Mouse (Mus musculus) kidney, postnatal 0 days (tissue): ENCODE results near the gene Gabbr2. TPM values are rescaled to one million over a fixed set of nuclear protein-coding genes. Genes with fewer than 3 reads are reported as not detected.

Experiments
- ATAC-seq: fragments of 200-750 bp; cut with Nextera tagmentation; replicated peaks from 2 replicates; pipeline ENCODE4 v1.8.0; 2017; ENCODE audit warnings: low read depth, moderate number of reproducible peaks, moderate TSS enrichment, moderate library complexity; ENCODE audit not compliant: low FRiP score
- DNase-seq: peaks from one replicate; pipeline ENCODE4 v3.0.0-alpha.2; 2016; ENCODE audit warnings: low spot score
- H3K27ac ChIP-seq: fragments of 300-500 bp; sonication (generic); 2 replicates; pipeline ENCODE4 v1.5.1; 2014; ENCODE audit warnings: mild to moderate bottlenecking
- H3K27me3 ChIP-seq: fragments of 300-500 bp; sonication (generic); 2 replicates; pipeline ENCODE4 v1.6.1; 2014; ENCODE audit warnings: low read length, mixed read lengths; ENCODE audit not compliant: insufficient read depth
- H3K36me3 ChIP-seq: fragments of 300-500 bp; sonication (generic); 2 replicates; pipeline ENCODE4 v1.6.1; 2014; ENCODE audit warnings: low read length, mixed read lengths; ENCODE audit not compliant: insufficient read depth
- H3K4me1 ChIP-seq: fragments of 300-500 bp; sonication (generic); replicated peaks from 2 replicates; pipeline ENCODE4 v1.6.1; 2014; ENCODE audit warnings: antibody characterized with exemption, low read length, mixed read lengths; ENCODE audit not compliant: insufficient read depth
- H3K4me2 ChIP-seq: fragments of 300-500 bp; sonication (generic); 2 replicates; pipeline ENCODE4 v1.6.1; 2014; ENCODE audit warnings: mild to moderate bottlenecking, low read length, moderate library complexity, mixed read lengths
- H3K4me3 ChIP-seq: fragments of 300-500 bp; sonication (generic); replicated peaks from 2 replicates; pipeline ENCODE4 v1.5.1; 2014; ENCODE audit warnings: low read depth, low read length
- H3K9ac ChIP-seq: fragments of 300-500 bp; sonication (generic); 2 replicates; pipeline ENCODE4 v1.6.1; 2014; ENCODE audit warnings: low read depth, low read length
- H3K9me3 ChIP-seq: fragments of 300-500 bp; sonication (generic); replicated peaks from 2 replicates; pipeline ENCODE4 v1.6.1; 2016; ENCODE audit warnings: low read length, inconsistent platforms, mixed read lengths
- CTCF ChIP-seq: IDR thresholded peaks from 2 replicates; pipeline ENCODE4 v1.5.1; 2016; ENCODE audit warnings: antibody characterized with exemption, low read depth, mild to moderate bottlenecking, moderate library complexity
- WGBS: fragments of 180-500 bp; shearing (Covaris S2); extraction: QIAGEN DNeasy Blood & Tissue Kit; methylation state at CpG from one replicate; pipeline ENCODE4 v1.1.7; 2014; 5-methylcytosine and 5-hydroxymethylcytosine counted together
- polyA plus RNA-seq: library from polyadenylated mRNA; unstranded; fragments of >200 nt; fragmentation: Nextera tagmentation; extraction: Ambion mirVana; gene quantifications from 2 replicates; pipeline ENCODE4 v1.2.1, GENCODE M21; 2015

Gabbr2 gene
- polyA plus RNA-seq, 1 experiment from 2014 or later, result 0.22 TPM

DNA sequence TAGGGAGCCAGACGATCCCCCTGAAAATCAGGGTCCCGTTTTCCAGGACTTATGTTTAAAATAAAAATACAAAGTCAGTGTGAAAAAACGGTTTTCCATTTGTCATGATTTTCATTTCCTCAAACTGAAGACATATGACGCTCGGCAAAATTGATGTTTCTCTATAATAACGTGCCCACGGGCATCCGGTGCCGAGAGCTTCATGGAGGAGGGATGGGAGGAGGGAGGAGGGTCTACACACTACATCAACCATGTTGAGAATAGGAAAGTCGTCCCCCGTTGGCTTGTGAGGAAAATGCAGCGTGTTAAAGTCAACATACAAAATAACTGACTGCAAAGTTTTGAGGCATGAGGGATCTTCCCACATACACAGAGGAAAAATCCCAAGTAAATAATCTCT is 75.7 kb downstream of the Gabbr2 start:
- no peaks in the 10 kb centered on the region for H3K36me3 ChIP-seq
- H3K27ac ChIP-seq, result no peak overlapping the region
- no peak overlapping the region for H3K4me2 ChIP-seq
- no peaks in the 10 kb centered on the region for H3K9me3 ChIP-seq
- WGBS, result 75% methylated on average over 12 of the region's 12 CpGs
- no peaks in the 10 kb centered on the region for H3K27me3 ChIP-seq
- no peak overlapping the region for H3K4me3 ChIP-seq
- no peak for TF ChIP-seq CTCF
- ATAC-seq (no peak), DNase-seq (no peak)
- H3K4me1 ChIP-seq, result no peaks in the 10 kb centered on the region
- H3K9ac ChIP-seq, result no peak overlapping the region

DNA sequence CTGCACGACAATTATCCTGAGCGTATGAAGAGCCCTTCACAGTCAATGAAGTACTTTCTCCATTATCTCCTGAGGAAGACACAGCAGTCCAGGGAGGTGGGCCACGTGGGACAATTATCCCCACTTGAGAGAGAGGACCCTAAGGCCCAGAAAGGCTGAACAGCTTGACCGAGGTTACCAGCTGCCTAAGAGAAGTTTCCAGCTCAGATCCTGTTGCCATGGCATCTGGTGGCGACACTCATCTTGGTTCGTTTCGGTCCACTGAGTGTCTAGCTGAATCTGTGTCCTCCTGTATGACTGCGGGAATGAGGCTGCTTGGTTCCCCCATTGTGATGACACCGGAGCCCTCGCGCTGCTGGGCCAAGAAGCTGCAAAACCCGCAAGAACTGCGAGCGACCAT is 76.2 kb downstream of the Gabbr2 start:
- no peak overlapping the region for H3K4me2 ChIP-seq
- H3K4me3 ChIP-seq, result no peak overlapping the region
- H3K27me3 ChIP-seq, result no peaks in the 10 kb centered on the region
- no peak for TF ChIP-seq CTCF
- H3K4me1 ChIP-seq, result no peaks in the 10 kb centered on the region
- H3K27ac ChIP-seq, result no peak overlapping the region
- WGBS, result 74% methylated on average over 14 of the region's 14 CpGs
- no peaks in the 10 kb centered on the region for H3K36me3 ChIP-seq
- no peaks in the 10 kb centered on the region for H3K9me3 ChIP-seq
- ATAC-seq (no peak), DNase-seq (peak; percentile 10)
- H3K9ac ChIP-seq, result no peak overlapping the region

DNA sequence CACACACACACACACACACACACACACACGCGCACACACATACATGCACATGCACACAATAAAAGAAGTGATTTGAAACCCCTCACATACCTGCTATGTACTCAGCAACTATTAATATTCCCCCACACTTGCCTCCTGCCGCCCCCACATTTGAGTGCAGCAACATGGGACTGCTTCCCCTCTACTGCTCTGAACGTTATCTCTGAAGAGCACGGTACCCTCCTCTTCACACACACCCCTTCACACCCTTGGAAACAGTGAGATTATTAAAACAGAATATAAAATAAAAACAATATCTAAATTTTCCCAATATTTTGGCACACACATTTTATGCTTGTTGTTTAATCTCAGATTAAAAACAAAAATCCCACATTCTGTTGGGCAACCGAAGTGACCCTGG is 77.1 kb downstream of the Gabbr2 start:
- no peaks in the 10 kb centered on the region for H3K9me3 ChIP-seq
- TF ChIP-seq CTCF, result no peak

DNA sequence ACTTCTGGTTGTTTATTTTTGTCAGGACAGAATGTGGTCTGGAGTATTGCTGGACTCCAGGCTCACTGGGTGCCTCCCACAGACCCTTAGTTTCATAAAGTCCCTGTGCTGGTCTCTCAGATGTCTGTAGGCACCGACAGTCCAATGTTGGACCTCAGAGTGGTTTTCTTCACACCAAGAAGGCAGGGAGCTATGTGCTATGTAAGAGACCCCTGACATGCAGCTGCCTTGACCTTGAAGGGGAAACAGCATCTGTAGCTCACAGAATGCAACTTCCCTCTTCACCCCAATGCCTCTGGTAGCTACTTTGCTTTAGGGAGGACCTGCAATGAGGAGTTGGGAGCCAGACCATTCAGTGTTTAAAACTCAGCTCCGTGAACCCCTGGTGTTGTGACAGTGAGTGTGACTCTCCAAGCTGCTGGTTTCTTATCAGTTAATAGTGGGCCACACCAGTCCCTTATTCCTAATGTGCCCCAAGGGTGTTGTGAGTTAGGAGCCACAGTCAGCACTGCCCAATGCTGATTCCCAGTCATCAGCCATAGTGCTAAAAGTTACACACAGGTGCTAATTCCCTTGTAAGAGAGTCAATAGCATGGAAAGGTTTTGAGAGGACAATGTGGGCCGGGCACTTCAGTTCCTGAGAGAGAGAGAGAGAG is 85.5 kb downstream of the Gabbr2 start:
- Histone ChIP-seq H3K4me2 (no peak overlapping the region), H3K27ac (no peak overlapping the region), H3K4me1 (no peaks in the 10 kb centered on the region), H3K27me3 (no peaks in the 10 kb centered on the region), H3K36me3 (no peaks in the 10 kb centered on the region), H3K9me3 (no peaks in the 10 kb centered on the region; the same call in 1 of the 2 replicates), H3K4me3 (no peak overlapping the region), H3K9ac (no peak overlapping the region)
- TF ChIP-seq CTCF, result no peak
- DNase-seq (no peak), ATAC-seq (no peak)
- 36% methylated on average over 3 of the region's 3 CpGs for WGBS

More for the DNA sequence above, 77.1 kb downstream of the Gabbr2 start:
- H3K4me2 ChIP-seq, result no peak overlapping the region
- H3K9ac ChIP-seq, result no peak overlapping the region
- ATAC-seq (no peak), DNase-seq (no peak)
- no peak overlapping the region for H3K27ac ChIP-seq
- 86% methylated on average over 6 of the region's 6 CpGs for WGBS
- H3K4me3 ChIP-seq, result no peak overlapping the region
- H3K36me3 ChIP-seq, result no peaks in the 10 kb centered on the region
- no peaks in the 10 kb centered on the region for H3K27me3 ChIP-seq
- no peaks in the 10 kb centered on the region for H3K4me1 ChIP-seq

DNA sequence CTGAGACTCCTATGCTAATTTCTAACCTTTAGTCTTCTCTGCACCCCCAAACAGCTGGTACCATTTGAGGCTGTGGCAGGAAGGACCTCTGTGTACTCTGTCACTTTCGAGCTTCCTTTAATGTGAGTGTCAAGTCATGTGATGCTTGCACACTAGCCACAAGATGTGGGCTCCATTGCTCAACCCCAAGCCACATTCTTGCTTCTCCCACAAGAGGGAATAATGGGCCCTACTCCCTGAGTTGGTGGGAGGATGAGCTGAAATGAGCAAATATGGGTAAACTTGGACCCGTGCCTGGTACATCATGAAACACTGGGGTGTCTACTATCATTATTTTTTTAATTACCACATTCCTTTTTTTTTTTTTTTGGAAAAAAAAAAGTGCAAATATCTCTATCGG is 86.5 kb downstream of the Gabbr2 start:
- ATAC-seq (no peak), DNase-seq (no peak)
- Histone ChIP-seq H3K27me3 (no peaks in the 10 kb centered on the region), H3K9me3 (no peaks in the 10 kb centered on the region; the same call in 1 of the 2 replicates), H3K9ac (no peak overlapping the region), H3K36me3 (no peaks in the 10 kb centered on the region), H3K4me2 (no peak overlapping the region), H3K4me3 (no peak overlapping the region), H3K4me1 (no peaks in the 10 kb centered on the region), H3K27ac (no peak overlapping the region)
- WGBS, result 65% methylated on average over 3 of the region's 3 CpGs
- no peak for TF ChIP-seq CTCF

DNA sequence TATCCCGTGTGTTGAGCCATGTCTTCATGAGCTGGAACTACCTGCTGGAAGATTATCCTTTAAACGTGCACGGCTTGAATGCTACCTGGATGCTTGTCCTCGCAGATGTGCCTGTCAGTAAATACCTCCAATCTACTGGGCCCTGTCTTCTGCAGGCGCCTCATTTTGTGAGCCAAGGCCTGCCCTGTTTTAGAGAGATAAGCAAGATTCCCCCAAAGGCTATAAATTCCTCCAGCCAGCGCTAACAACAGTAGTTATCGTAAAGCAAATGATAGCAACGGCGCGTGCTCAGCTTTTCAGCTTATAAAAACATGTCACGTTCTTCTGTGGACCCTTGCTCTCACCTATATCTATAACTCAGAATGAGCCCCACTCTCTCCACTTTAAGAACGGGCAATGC is 87.5 kb downstream of the Gabbr2 start:
- H3K4me1 ChIP-seq, result no peaks in the 10 kb centered on the region
- H3K36me3 ChIP-seq, result no peaks in the 10 kb centered on the region
- no peak for ATAC-seq
- no peaks in the 10 kb centered on the region for H3K27me3 ChIP-seq
- TF ChIP-seq CTCF, result no peak
- WGBS, result 22% methylated on average over 12 of the region's 12 CpGs
- no peaks in the 10 kb centered on the region; the same call in 1 of the 2 replicates for H3K9me3 ChIP-seq
- H3K9ac ChIP-seq, result no peak overlapping the region
- H3K4me2 ChIP-seq, result no peak overlapping the region
- no peak overlapping the region for H3K4me3 ChIP-seq
- no peak overlapping the region for H3K27ac ChIP-seq
- DNase-seq, result no peak

DNA sequence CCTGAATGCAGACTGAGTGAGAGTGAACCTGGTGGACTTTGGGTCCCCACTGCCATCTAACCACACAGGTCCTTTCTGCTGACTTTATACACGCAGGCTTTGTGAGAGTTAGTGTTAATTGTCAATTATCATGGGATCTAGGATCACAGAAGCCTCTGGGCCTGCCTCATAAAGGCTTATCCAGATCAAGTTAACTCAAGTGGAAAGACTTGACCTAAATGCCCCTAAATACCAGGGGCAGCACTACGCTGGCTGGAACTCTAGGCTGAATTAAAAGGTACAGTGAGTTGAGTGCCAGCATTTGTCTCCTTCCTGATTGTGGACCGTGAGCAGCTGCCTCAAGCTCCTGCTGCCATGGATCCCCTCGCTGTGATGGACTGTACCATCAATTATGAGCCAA is 93.1 kb downstream of the Gabbr2 start:
- TF ChIP-seq CTCF, result no peak
- no peak overlapping the region for H3K4me2 ChIP-seq
- ATAC-seq, result no peak
- H3K36me3 ChIP-seq, result no peaks in the 10 kb centered on the region
- H3K9me3 ChIP-seq, result no peaks in the 10 kb centered on the region
- 58% methylated on average over 4 of the region's 4 CpGs for WGBS
- H3K4me1 ChIP-seq, result no peaks in the 10 kb centered on the region
- no peaks in the 10 kb centered on the region for H3K27me3 ChIP-seq
- no peak for DNase-seq
- H3K4me3 ChIP-seq, result no peak overlapping the region
- no peak overlapping the region for H3K27ac ChIP-seq
- H3K9ac ChIP-seq, result no peak overlapping the region
